Mouse (Mus musculus): ENCODE measurements at regions not wholly inside any gene's neighbourhood (a gene's known extent, or its start where the extent isn't known, plus 50 kb on each side); places are given as distances from the start of the nearest gene placed in this dataset.

DNA sequence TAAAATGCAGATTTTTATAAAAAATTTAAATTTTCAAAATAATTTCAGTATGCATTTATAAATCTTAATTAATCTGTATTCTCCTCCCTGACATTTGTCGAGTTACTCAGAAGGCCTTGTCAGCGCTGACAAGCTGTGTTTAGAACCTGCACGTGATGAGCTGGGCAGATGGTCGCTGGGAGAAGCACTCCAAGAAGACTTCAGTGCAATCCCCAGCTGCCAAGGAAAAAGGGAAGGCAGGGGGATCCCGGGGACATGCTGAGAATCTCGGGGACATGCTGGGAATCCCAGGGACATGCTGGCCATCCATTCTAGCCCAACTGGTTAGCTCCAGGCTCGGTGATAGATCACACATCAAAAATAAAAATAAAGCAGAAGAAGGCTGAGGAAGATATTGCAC, 172.9 kb downstream of the Hlx start:
- TF ChIP-seq POLR2A (IDR thresholded peaks at IDR 0.05; ENCODE audit: control insufficient read depth, low read depth, low read length) (no peak), CTCF (IDR thresholded peaks at IDR 0.05; ENCODE audit: control insufficient read depth, insufficient read depth, insufficient replicate concordance, low read depth, low read length) (no peak)
